Mouse (Mus musculus): ENCODE results near the gene Tmem135.

Tmem135 gene

GRCm38 (mm10) chr7:89174430-89174829, 229.6 kb downstream of the Tmem135 start:
- no peak for DNase-seq

DNA sequence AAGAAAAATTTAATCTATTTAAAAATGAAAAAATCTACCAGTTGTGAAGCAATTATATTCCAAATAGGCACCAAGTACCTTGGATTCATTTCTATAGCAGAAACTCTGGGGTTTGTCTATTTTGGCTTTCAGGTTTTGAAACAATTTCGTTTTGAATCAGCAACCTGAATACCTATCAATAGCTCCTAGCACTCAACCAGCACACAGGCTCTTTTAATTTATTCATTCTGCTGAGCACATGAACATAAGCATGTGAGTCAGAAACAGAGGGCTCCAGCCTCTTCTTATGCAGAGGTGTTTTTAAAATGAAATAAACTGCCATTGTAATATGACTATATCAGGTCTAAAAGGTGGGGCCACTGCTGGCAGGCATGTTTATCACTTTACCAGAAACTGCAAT, 231.0 kb downstream of the Tmem135 start:
- no peak for DNase-seq

- no peak for DNase-seq
Observed at GRCm38 (mm10) chr7:89171790-89172467, 232.1 kb downstream of the Tmem135 start.

- peak; percentile 51 to 70 for DNase-seq
Observed at GRCm38 (mm10) chr7:89168606-89169005, 235.4 kb downstream of the Tmem135 start.

DNA sequence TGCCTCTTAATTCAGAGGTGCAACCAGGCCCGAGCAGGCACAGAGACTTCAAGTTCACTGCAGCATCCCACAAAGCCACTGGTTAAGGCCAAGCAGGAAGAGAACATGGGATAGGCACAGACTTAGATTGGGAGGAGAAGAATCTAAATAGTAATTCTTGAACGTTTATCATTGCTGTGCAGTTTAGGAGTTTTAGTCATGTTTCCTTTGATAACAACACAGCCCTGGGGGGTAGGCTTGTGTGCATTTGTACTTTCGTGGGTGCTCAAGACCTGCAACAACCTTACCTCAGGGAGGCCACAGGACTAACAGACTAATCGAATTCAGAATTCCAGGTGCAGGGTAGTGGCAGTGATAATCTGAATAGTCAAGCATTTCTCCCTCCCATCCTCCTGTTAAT, 238.5 kb downstream of the Tmem135 start:
- DNase-seq = no peak

DNA sequence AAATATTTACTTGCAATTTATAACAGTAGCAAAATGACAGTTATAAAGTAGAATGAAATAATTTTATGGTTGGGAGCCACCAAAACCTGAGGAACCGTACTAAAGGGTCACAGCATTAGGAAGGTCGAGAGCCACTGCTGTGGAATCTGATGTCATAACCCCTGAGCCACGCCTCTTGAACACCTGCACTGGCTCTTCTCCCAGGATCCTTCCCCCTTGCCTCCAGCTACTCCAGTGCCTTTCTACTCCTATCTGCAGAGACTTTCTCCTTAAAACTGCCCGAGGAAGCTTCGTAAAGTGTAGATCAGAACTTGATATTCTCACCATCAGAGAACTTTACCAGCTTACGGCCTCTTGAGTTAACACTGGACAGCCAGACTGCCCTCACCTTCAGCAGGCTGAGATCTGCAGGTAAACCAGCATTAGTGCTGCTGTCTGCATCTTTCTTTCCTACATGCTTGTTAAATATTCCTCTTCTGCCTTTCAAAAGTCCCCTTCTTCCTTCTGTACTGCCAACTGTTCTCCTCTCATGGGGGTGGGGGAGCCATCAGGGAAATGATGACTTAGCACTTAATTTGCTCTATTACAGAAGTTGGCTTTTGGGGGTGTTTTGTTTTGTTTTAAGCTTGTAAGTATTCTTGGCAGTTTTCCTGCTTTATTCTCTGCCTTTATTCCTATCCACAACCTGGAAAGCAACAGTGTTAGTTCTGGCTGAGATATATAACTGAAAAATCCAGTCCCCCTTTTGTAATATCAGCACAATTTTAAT, 242.2 kb downstream of the Tmem135 start:
- no peak for DNase-seq

GRCm38 (mm10) chr7:89157356-89157755, 246.7 kb downstream of the Tmem135 start:
- DNase-seq = no peak

DNA sequence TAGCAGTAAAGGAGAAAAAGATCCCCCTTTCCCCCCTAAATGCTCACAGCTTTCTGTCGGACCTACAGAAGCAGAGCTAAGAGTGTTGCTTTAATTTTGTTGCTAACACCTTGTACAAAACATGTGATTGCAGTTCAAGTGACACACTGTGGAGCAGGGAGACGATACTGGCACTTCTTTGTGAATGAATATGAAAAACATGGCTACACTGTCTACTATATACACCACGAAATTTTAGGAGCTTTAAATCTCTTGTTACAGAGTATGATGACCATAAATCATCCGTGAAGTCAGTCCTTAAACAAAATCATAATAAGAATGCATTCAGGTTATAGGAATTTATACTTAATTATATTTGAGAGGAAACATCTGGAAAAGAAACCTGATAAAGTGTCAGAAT, 247.4 kb downstream of the Tmem135 start:
- no peak for DNase-seq

- DNase-seq = no peak
Observed at GRCm38 (mm10) chr7:89155741-89156140, 248.3 kb downstream of the Tmem135 start.

- DNase-seq = no peak
Observed at GRCm38 (mm10) chr7:89155223-89155622, 248.8 kb downstream of the Tmem135 start.

GRCm38 (mm10) chr7:89151345-89151744, 252.7 kb downstream of the Tmem135 start:
- no peak for DNase-seq

- DNase-seq = no peak
Observed at GRCm38 (mm10) chr7:89140640-89141300, 263.3 kb downstream of the Tmem135 start.

DNA sequence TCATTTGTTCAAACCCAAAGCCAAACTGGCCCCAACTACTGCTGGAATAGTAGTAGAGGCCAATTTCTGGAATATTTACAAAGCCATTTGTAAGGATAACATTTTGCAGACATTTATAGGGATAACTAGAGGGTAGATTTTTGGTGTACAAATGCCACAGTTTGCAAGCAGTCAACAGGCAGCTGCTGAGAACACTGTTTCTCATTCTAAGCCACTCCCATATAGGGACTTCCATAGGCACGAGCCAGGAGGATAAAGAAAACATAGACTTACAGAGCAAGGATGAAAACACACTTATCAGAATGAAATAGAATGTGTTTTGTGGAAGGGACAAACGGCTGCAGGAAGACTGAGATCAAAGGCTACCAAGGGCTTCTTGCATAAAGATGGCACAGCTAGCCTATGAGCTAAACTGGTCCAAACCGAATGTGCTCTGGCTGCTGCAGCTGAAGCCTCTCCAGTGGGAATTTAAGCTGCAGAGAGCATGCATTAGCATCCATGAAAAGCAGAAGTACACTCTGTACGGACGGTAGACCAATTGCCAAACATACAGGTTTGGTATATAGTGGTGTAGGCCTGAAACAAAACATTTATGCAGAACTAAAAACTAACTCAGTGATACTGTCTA, 269.0 kb downstream of the Tmem135 start:
- DNase-seq = no peak

GRCm38 (mm10) chr7:89126063-89126882, 277.7 kb downstream of the Tmem135 start:
- peak; percentile 30 to 61 for DNase-seq

GRCm38 (mm10) chr7:89116261-89116664, 287.8 kb downstream of the Tmem135 start:
- no peak for DNase-seq

DNA sequence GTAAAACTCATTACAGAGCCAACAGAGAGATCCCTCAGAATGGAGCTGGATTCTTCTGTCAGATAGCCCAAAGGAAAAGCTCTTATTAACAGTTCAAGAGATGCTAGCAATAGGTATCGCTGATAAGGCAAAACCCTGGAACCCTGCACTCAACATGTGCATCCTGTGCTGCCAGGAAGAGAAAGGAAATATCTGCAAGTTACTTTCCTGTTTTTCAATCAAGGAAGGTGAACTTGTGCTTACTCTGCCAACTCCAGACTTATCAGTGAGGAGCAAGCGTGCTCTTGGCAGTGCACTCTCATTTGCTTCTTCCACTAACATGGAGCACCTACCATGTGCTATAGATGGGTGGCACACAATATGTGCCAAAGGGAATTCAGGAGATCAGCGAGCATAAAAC, 288.4 kb downstream of the Tmem135 start:
- DNase-seq = no peak

DNA sequence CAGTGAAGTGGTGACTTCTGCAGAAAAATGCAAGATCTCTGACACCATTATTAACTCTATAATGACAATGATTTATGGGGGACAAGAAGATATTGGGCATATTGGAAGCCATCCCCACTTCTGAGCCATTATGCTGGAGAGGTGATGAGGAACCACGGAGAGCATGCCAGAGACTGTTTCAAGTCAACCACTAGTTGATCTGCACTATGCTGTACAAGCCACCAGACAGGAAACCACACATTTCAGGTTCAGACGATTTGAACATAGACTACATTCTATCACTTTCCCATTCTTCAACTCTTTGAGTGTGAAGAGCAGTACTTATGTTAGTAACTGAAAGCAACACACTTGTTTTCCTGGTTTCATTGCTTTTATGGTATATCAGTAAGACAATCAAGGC, 297.6 kb downstream of the Tmem135 start:
- DNase-seq = no peak

DNA sequence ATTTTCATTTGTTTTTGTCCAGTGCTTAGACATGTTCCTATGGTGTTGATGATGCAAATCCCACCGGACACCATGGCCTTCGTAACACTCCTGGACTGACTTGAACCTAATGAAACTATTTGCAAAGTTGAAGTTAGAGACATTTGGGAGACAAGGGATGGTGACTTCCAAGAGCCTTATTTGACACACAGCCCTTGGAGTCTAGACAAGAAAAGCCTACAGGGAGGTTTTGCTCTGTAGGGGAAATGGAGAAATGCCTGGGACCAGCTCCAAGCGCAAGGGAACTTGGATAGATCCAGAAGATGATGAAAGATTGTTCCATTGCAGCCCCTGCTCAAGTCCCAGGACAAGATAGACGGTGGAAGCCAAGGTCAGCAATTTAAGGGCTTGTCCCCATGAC, 304.3 kb downstream of the Tmem135 start:
- no peak for DNase-seq
